Mouse (Mus musculus) natural killer cell, adult 2 months (primary cell): ENCODE data around the gene Usp26.

Experiments used
- DNase-seq, 2 experiments: peaks; one replicate each; pipeline ENCODE4 v3.0.0; 2022; ENCODE audit warnings: low spot score in 2 of 2

Gene Usp26

DNA sequence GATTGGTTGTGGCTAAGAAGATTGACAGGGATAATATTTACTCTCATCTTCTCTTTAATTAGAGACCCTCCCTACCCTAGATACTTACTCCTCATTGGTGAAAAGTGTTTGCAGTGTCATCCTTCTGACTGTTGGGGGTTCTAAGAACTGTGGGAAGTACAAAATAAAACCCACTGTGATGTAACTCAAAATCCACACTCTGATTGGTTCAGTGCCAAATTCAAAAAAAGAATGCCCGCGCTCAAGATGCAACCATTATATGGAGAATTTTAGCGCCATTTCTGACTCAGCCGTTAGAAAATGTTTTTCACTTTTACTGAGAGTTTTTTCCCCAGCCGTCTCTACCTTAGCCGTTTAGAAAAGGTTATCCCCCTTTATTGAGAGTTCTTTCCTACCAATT lies at the start of gene Usp26:
Gene Usp26 (minus strand): TSS at position 101 of the 400 bp plus-strand sequence.
- no peak for DNase-seq

DNA sequence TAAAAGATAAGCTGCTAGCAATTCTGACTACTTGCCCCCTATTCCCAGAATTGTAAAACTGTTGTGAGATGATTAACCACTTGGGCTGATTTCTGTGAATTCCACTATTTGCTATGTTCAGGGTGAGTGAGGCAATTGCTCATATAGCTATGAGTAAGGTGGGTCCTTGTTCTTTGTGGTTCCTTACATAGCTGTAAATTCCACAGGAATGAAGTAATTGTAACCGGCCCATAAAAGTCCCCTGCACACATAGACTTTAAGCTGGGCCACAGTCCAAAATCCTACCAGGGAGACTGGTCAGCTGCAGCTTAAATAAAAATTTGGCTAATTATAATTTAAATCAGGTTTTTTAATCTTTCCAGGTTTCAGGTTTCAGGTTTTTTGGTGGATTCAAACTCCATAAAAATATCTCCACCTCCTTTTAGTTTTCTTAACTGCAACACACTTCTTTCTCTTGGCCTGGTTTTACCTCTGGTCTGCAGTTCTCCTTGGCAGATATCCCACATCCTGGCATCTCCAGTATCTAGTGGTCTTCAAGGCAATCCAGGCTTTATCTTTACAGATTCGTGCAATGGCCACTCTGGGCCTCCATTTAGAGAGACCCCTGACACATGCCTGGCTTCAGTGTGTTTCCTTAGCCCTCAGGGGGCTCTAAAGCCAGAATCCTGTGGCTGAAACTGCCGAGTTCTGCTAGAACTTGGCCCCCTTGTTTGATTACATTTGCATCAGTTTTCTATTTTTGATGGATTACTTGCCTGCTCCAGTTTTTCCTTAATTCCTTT lies 13.6 kb upstream of the Usp26 start:
- no peak for DNase-seq

DNA sequence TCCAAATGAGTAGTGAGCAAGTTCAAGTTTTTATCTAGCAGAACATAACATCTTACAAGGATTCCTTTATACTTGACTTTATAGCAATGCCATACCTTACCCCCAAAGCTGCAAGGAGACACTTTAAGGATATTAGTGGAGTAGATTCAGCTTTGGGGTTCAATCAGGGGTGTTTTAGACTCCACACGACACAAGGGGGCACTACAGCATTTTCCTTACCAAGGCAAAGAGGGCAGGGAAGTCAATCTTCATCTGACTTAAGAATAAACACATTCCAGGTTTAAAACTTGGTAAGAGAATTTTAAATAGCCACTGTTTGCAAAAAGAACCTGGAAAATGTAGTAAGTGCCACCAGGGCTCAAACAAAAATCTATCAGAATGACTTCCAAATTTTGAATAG lies 33.6 kb downstream of the Usp26 start:
- DNase-seq: no peak

DNA sequence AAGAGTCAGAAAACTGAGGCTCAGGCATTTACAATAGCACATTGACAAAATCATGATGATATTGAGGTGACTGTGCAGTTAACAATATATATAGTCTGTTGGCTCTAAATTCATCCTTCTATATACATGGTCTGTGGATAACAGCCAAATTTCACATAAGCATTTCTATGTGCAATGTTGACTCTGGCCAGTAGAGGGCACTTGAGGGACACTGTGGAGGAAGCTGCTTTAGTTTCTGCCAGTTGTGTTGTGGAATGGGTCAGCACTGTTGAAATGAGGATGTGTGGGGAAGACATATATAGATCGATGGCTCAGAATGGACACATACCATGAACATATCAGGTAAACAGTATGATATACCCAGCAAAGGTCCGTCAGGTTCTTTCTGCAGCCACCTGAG lies 64.6 kb downstream of the Usp26 start:
- no peak for DNase-seq

DNA sequence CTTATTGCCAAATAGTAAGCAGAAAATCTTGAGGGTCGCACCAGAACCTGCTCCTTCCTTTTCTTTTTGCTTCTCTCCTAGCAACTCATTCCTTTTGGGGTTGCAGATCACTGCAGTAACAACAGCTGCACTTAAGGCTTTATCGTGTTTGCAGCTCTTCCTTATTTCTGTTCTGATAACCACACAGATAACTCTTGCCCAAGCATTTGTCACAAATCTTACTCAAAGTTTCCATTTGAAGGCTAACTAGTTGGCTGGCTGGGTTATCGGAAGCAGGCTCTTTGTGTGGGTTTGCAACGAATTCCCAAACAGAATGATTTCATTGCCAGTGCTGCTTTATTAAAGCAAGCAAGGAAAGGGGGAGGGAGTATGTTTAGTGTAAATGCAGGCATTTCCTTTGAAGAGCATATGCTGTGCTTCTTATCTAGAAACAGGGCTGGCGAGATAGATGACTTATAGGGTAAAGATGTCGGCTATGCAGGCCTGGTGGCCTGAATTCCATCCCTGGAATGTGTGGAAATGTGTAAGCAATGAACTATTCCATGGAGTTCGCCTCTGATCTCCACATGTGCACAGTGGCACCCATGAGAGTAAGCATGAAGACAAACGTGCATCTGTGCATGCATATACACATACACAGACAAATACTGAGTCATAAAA lies 86.8 kb downstream of the Usp26 start:
- DNase-seq: no peak

DNA sequence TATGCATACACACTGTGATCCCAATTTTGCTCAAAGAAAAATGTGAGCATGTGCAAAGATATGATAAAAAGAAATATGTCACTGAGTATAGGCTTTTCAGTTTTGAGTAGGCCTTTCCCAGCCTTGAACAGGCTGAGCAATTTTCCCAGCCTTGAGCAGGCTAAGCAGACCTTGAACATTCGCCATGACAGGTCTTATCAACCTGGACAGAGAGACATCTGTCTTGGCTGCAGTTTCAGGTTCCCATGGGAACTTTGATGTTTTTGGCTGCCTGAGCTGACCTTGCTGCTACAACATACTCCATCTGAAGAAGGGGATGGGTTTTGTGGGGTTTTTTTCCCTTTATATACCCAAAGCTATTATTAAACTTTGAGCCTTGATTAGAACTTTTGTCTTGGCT lies 88.0 kb downstream of the Usp26 start:
- DNase-seq: no peak
